Mouse (Mus musculus) gastrocnemius, postnatal 36 days (tissue): Measurements from ENCODE around the gene Olfr65. TPM values are rescaled to one million over a fixed set of nuclear protein-coding genes. Genes with fewer than 3 reads are reported as not detected.

ENCODE experiments used
- total RNA-seq, 2 experiments: library from RNA; stranded (reverse); gene quantifications; 2 replicates each; pipeline ENCODE4 v1.2.3; 2021

The Olfr65 gene
- total RNA-seq, 2 experiments from 2014 or later, result not detected

Other genes starting within 250 kb of the Olfr65 start
- not detected for gene Olfr623, start 239.8 kb upstream of the Olfr65 start, total RNA-seq
- not detected for gene Olfr624, start 232.3 kb upstream of the Olfr65 start, total RNA-seq
- gene Olfr625-ps1, start 220.8 kb upstream of the Olfr65 start, total RNA-seq, result not detected
- gene Olfr243, start 188.8 kb upstream of the Olfr65 start, total RNA-seq, result not detected
- not detected for gene Olfr628, start 173.1 kb upstream of the Olfr65 start, total RNA-seq
- gene Olfr629, start 158.5 kb upstream of the Olfr65 start, total RNA-seq, result not detected
- not detected for gene Olfr630, start 146.2 kb upstream of the Olfr65 start, total RNA-seq
- not detected for gene Olfr69, start 131.9 kb upstream of the Olfr65 start, total RNA-seq
- gene Olfr68, start 123.8 kb upstream of the Olfr65 start, total RNA-seq, result not detected
- gene Olfr67, start 111.7 kb upstream of the Olfr65 start, total RNA-seq, result not detected
- gene Hbb-bt, start 89.5 kb upstream of the Olfr65 start, total RNA-seq, result 10 to 100 TPM; 28.4 to 35.6 TPM
- 100 to 1,000 TPM; 266 to 399 TPM for gene Hbb-bs, start 75.4 kb upstream of the Olfr65 start, total RNA-seq
- not detected for gene Hbb-bh2, start 63.0 kb upstream of the Olfr65 start, total RNA-seq
- gene Hbb-bh1, start 60.3 kb upstream of the Olfr65 start, total RNA-seq, result not detected
- gene Hbb-y, start 50.3 kb upstream of the Olfr65 start, total RNA-seq, result not detected
- gene Olfr66, start 17.2 kb upstream of the Olfr65 start, total RNA-seq, result not detected
- gene Olfr64, start 9.0 kb upstream of the Olfr65 start, total RNA-seq, result not detected
- gene Olfr631, start 25.3 kb downstream of the Olfr65 start, total RNA-seq, result not detected
- gene Olfr632, start 30.9 kb downstream of the Olfr65 start, total RNA-seq, result not detected
- not detected for gene Olfr633, start 41.0 kb downstream of the Olfr65 start, total RNA-seq
- not detected for gene Olfr635, start 67.7 kb downstream of the Olfr65 start, total RNA-seq
- not detected for gene Olfr638, start 95.3 kb downstream of the Olfr65 start, total RNA-seq
- not detected for gene Olfr639, start 113.8 kb downstream of the Olfr65 start, total RNA-seq
- gene Olfr640, start 122.1 kb downstream of the Olfr65 start, total RNA-seq, result not detected
- gene Olfr641, start 132.0 kb downstream of the Olfr65 start, total RNA-seq, result not detected
- not detected for gene Olfr642, start 149.2 kb downstream of the Olfr65 start, total RNA-seq
- not detected for gene 4930516K23Rik, start 158.0 kb downstream of the Olfr65 start, total RNA-seq
- gene Olfr644, start 168.4 kb downstream of the Olfr65 start, total RNA-seq, result not detected
- not detected for gene Olfr645, start 182.0 kb downstream of the Olfr65 start, total RNA-seq
- gene Olfr646, start 201.4 kb downstream of the Olfr65 start, total RNA-seq, result not detected
- not detected for gene Ubqln5, start 226.3 kb downstream of the Olfr65 start, total RNA-seq
- gene Olfr643, start 233.9 kb downstream of the Olfr65 start, total RNA-seq, result not detected
- gene Ubqln3, start 239.8 kb downstream of the Olfr65 start, total RNA-seq, result not detected
- not detected for gene Ubqlnl, start 247.1 kb downstream of the Olfr65 start, total RNA-seq